Mouse (Mus musculus) erythroblast, embryonic 14.5 days (primary cell): ENCODE data around the gene Dpy19l2. TPM values are rescaled to one million over a fixed set of nuclear protein-coding genes. Genes with fewer than 3 reads are reported as not detected.
"Not testable (repeated sequence)": the region's sequence is repeated elsewhere in the genome, so short reads cannot be mapped to it uniquely, and the experiment has no call there.

Source experiments
- H3K27me3 ChIP-seq: 2 replicates; pipeline ENCODE4 v1.6.1; 2012; ENCODE audit warnings: inconsistent platforms; ENCODE audit not compliant: control insufficient read depth
- H3K36me3 ChIP-seq: 2 replicates; pipeline ENCODE4 v1.6.1; 2012; ENCODE audit warnings: mild to moderate bottlenecking, inconsistent platforms; ENCODE audit not compliant: control insufficient read depth
- H3K4me1 ChIP-seq: 2 replicates; pipeline ENCODE4 v1.6.1; 2012; ENCODE audit warnings: inconsistent platforms; ENCODE audit not compliant: control insufficient read depth
- H3K4me3 ChIP-seq: replicated peaks from 2 replicates; pipeline ENCODE3; 2012; ENCODE audit warnings: moderate library complexity, mild to moderate bottlenecking, inconsistent platforms
- H3K9me3 ChIP-seq: 2 replicates; pipeline ENCODE4 v1.6.1; 2012; ENCODE audit warnings: low read length, inconsistent platforms, mixed read lengths; ENCODE audit not compliant: control insufficient read depth
- GATA1 ChIP-seq: IDR thresholded peaks from 2 replicates; pipeline ENCODE4 v1.6.1; 2012; ENCODE audit warnings: low read length, inconsistent platforms, mixed read lengths
- TAL1 ChIP-seq: IDR thresholded peaks from 3 replicates; pipeline ENCODE4 v1.6.1; 2012; ENCODE audit warnings: low read length, inconsistent platforms, mixed read lengths
- polyA plus RNA-seq: library from polyadenylated mRNA; stranded (reverse); fragments of >175 nt; gene quantifications from 2 replicates; pipeline ENCODE4 v1.2.3, GENCODE M21; 2012

The Dpy19l2 gene
- not detected in 2 replicates for polyA plus RNA-seq

- H3K4me3 ChIP-seq = no peak within 1 kb of the TSS
Observed at GRCm38 (mm10) chr9:24695700-24696404, at the start of gene Dpy19l2. Gene Dpy19l2, minus strand, starts transcription at chr9:24696293.

GRCm38 (mm10) chr9:24744958-24745357 is 48.9 kb upstream of the Dpy19l2 start:
- H3K27me3 ChIP-seq = no peaks in the 10 kb centered on the region
- H3K36me3 ChIP-seq = no peaks in the 10 kb centered on the region
- TF ChIP-seq GATA1 (no peak), TAL1 (no peak)
- no peak overlapping the region for H3K4me3 ChIP-seq
- H3K4me1 ChIP-seq = no peaks in the 10 kb centered on the region
- no peaks in the 10 kb centered on the region for H3K9me3 ChIP-seq

More at GRCm38 (mm10) chr9:24695700-24696404, at the start of gene Dpy19l2:
- TF ChIP-seq TAL1 (no peak), GATA1 (no peak)
- H3K9me3 ChIP-seq = no peaks in the 10 kb centered on the region
- no peaks in the 10 kb centered on the region for H3K36me3 ChIP-seq
- no peaks in the 10 kb centered on the region for H3K4me1 ChIP-seq
- peaks cover 13% of the 10 kb centered on the region for H3K27me3 ChIP-seq

GRCm38 (mm10) chr9:24701246-24701645 is 5.2 kb upstream of the Dpy19l2 start:
- no peaks in the 10 kb centered on the region for H3K4me1 ChIP-seq

GRCm38 (mm10) chr9:24696405-24696778 is 299 bp upstream of the Dpy19l2 start:
- peaks cover 13% of the 10 kb centered on the region for H3K27me3 ChIP-seq
- H3K36me3 ChIP-seq = no peaks in the 10 kb centered on the region
- no peak for TF ChIP-seq TAL1
- no peak for TF ChIP-seq GATA1
- no peaks in the 10 kb centered on the region for H3K9me3 ChIP-seq
- H3K4me3 ChIP-seq = no peak overlapping the region
- H3K4me1 ChIP-seq = no peaks in the 10 kb centered on the region

More at GRCm38 (mm10) chr9:24701246-24701645, 5.2 kb upstream of the Dpy19l2 start:
- Histone ChIP-seq H3K4me3 (no peak overlapping the region), H3K36me3 (no peaks in the 10 kb centered on the region), H3K9me3 (no peaks in the 10 kb centered on the region), H3K27me3 (peaks cover 5% of the 10 kb centered on the region)
- TF ChIP-seq GATA1 = no peak
- TF ChIP-seq TAL1 = no peak

DNA sequence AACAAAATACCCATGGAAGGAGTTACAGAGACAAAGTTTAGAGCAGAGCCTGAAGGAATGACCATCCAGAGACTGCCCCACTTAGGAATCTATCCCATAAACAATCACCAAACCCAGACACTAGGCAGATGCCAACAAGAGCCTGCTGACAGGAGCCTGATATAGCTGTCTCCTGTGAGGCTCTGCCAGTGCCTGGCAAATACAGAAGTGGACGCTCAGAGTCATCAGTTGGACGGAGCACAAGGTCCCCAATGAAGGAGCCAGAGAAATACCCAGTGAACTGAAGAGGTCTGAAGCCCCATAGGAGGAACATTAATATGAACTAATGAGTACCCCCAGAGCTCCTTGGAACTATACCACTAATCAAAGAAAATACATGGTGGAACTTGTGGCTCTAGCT is 58.8 kb downstream of the Dpy19l2 start:
- not testable (repeated sequence) for H3K36me3 ChIP-seq, H3K27me3 ChIP-seq, H3K4me1 ChIP-seq, H3K4me3 ChIP-seq, H3K9me3 ChIP-seq

DNA sequence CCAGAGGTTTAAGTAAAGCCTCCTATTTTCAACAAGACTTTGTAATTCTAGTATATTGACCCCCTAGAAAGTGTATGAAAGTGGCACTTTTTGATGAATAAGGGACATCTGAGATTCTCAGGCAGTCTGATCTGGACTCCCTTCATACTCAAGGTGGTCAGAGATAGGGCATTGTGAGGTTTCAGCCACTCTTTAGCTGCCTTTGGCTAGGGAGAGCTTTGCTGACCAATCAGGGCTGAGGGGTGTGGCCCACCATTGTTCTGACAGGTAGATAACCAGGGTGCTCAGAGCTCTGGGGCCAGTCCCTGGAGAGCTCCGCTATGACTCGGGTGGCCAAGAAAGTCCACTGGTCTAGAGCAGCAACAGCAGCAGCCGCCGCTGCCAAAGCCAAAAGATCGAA is 71.2 kb downstream of the Dpy19l2 start, which contains the start of gene Cypt4:
Cypt4 (plus strand) TSS at position 301 of the 400 bp plus-strand sequence.
- no peak within 1 kb of the TSS for H3K4me3 ChIP-seq
- H3K9me3 ChIP-seq = no peaks in the 10 kb centered on the region; the same call in 1 of the 2 replicates
- TF ChIP-seq GATA1 (no peak), TAL1 (no peak)
- H3K4me1 ChIP-seq = no peaks in the 10 kb centered on the region
- H3K27me3 ChIP-seq = no peaks in the 10 kb centered on the region
- no peaks in the 10 kb centered on the region for H3K36me3 ChIP-seq

DNA sequence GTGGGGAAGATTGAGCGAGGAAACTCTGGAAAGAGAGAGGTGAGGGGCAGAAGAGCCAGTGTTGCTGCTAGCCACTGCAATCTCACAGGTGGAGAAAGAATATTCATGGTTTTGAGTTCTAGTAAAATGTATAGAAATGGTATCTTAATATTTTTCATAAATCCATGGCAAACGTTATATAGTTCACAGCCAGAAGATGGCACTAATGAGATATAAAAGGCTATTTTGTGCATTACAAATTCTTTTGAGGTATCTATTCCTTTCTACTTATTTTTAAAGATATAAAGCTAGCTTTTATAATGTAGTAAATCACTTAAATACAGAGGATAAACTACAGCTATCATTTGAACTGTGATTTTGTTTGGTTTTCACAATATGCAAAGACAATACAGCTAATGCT is 157.9 kb downstream of the Dpy19l2 start:
- no peaks in the 10 kb centered on the region for H3K27me3 ChIP-seq
- H3K9me3 ChIP-seq = no peaks in the 10 kb centered on the region
- no peaks in the 10 kb centered on the region for H3K4me1 ChIP-seq
- TF ChIP-seq GATA1 = no peak
- TF ChIP-seq TAL1 = no peak
- no peaks in the 10 kb centered on the region for H3K36me3 ChIP-seq
- no peak overlapping the region for H3K4me3 ChIP-seq

- no peaks in the 10 kb centered on the region for H3K36me3 ChIP-seq
- no peaks in the 10 kb centered on the region for H3K9me3 ChIP-seq
- no peak overlapping the region for H3K4me3 ChIP-seq
- no peaks in the 10 kb centered on the region for H3K4me1 ChIP-seq
- TF ChIP-seq GATA1 (no peak), TAL1 (no peak)
- H3K27me3 ChIP-seq = no peaks in the 10 kb centered on the region
Observed at GRCm38 (mm10) chr9:24516575-24517139, 179.4 kb downstream of the Dpy19l2 start.

GRCm38 (mm10) chr9:24514078-24514469 is 182.0 kb downstream of the Dpy19l2 start:
- Histone ChIP-seq H3K9me3 (no peaks in the 10 kb centered on the region), H3K4me3 (no peak overlapping the region), H3K4me1 (no peaks in the 10 kb centered on the region), H3K27me3 (no peaks in the 10 kb centered on the region), H3K36me3 (no peaks in the 10 kb centered on the region)
- TF ChIP-seq GATA1 = no peak
